Mouse (Mus musculus): ENCODE measurements around the gene Sbno2. TPM values are rescaled to one million over a fixed set of nuclear protein-coding genes. Genes with fewer than 3 reads are reported as not detected.

The Sbno2 gene
- total and polyA plus RNA-seq, 3 experiments = 38.5 to 120 (median 59.3) TPM

DNA sequence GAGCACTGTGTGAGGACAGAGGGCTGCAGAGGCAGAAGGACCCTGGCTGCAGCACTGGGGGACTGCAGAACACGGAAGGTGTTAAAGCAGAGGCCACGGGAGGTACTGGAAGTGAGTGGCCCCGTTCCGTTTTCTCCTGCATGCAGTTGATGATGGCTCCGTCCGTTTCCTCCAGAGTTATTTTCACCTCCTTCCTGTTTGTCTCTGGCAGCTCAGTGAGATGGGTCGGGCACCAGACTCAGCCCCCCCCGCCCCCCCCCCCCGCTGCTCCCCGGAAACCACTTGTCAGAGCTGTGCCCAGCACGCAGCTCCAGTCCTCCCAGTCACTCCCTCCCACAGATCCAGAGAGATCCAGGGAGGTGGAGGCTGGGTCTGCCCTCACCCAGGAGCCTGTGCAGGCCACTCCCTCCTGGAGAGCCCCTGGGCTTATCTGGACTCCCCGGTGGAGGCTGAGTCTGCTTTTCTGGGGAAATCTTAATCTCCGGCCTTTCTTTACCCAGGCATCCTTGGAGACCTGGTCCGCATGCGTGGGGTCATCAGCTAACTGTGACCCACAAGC, 86.6 kb downstream of the Sbno2 start:
- DNase-seq = no peak

DNA sequence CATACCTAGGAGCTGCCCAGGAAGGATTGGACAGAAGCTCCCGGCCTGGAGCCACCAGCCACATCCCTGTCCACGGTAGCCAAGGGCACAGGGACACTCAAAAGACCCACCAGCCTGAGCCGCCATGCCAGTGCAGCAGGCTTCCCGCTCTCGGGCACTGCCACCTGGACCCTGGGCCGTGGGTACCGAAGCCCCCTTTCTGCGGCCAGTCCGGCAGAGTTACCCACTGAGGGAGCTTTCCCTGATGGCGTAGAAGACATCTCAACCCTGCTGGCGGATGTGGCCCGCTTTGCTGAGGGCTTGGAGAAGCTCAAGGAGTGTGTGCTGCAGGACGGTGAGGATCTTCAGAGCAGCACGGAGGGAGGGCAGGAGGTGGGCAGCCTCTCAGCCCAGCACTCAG, 87.6 kb downstream of the Sbno2 start:
- DNase-seq = no peak

DNA sequence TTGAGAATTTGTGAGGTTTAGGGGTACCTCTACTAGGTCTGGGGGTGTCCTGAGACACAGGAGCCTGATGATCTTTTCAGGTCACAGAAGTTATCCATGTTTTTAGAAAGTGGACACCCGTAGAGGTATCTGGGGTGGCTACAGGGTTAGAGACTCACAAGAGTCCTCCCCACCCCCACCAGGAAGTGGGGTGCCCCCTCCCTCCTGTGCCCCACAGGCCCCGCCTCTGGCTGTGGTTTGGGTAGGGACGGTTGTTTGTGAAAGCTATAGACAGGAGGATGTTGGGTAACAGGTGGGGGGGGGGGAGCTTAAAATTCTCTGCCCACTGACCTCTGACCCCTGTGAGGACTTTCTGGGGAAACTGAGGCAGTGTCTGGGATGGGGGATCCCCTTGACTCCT, 88.0 kb downstream of the Sbno2 start:
- peak; percentile 44 for DNase-seq

DNA sequence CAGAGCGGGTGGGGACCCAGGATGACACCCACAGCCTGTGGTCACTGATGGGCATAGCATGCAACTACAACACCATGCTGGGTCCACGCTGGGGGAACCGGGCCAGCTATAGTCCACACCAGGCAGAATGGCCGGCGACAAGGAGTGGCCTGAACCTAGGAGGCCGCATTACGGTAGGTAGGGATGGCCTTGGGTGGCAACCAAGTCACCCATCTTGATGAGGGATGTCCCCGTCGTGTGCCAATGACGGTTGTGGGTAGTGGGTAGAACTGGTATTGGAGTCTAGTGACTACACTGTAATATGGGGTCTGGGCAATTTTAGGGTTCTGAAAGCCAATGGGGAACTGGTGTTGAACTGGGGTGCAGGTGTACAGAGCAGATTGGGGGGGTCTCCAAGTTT, 88.4 kb downstream of the Sbno2 start:
- DNase-seq = no peak

DNA sequence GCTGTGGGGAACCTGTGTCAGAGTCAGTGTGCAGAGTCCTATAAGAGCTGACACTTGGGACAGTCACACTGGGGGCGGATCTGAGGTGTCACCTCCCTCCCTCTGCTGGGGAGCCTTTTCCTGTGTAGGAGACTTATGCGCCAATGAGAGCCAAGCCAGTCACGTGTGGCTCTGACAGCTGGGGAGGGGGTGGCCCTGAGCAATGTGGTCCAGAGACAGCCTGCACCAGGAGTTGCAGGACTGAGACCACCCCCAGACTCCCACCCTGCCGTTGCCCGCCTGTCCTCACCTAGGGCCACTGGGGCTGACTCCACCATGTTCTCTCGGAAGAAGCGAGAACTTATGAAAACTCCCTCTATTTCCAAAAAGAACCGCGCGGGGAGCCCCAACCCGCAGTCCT, 88.9 kb downstream of the Sbno2 start, which contains the start of gene Arhgap45:
Gene Arhgap45 (plus strand): TSS at position 143 of the 400 bp plus-strand sequence.
- peak; percentile 36 for DNase-seq

DNA sequence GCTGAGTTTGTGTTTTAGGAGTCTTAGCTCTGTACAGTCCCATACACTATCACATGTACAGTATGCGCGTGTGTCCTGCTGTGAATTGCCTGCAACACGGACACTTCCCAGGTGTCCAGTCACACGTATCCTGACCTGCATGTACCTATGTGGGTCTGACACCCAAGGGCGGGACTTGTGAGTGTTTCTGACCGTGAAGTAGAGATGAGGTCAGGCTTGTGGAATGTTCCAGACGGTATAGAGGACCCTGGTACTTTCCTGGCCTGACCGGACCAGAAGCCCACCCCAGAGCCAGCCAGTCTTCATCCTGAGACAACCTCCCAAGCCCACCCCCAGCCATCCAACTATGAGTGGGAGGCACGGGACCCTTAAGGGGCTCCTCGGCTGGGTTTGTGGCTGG, 89.8 kb downstream of the Sbno2 start:
- no peak for DNase-seq

DNA sequence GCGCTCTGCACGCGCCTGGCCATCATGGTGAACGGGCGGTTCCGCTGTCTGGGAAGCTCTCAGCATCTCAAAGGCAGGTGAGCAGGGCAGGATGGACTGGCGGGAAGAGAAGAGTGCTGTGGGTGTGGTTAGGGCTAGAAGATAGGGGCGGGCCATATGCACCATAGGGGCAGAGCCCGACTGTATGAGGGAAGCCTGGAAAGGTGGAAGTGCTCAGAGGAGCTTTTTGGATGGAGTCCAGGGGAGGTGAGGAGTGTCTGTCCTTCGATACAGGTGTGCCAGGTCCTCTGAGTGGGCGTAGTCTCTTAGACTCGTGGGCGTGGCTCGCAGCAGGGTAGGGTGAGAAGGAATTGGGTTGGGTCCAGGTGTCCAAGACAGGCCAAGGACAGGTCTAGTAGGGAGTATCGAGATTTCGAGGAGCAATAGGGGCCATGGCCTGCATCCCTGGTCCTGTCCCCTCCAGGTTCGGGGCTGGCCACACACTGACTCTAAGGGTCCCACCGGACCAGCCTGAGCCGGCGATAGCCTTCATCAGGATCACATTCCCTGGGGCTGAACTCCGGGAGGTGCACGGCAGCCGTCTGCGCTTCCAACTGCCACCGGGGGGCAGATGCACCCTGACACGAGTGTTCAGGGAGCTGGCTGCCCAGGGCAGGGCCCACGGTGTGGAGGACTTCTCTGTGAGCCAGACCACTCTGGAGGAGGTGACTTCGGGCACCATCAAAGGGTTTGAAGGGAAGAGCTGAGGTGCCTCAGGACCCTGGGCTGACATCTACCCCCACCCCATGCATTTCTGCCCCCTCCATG, 90.7 kb downstream of the Sbno2 start:
- DNase-seq = no peak

DNA sequence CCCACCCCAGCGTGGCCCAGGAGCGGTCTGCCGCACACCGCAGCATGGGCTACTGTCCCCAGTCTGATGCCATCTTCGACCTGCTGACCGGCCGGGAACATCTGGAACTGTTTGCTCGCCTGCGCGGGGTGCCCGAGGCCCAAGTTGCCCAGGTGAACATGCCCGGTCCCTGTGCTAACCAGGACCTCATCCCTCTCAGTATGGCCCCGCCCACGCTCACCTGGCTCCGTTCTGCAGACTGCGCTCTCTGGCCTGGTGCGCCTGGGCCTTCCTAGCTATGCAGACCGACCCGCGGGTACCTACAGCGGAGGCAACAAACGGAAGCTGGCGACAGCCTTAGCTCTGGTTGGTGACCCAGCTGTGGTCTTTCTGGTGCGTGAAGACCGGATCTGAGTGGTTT, 91.8 kb downstream of the Sbno2 start:
- DNase-seq = no peak

DNA sequence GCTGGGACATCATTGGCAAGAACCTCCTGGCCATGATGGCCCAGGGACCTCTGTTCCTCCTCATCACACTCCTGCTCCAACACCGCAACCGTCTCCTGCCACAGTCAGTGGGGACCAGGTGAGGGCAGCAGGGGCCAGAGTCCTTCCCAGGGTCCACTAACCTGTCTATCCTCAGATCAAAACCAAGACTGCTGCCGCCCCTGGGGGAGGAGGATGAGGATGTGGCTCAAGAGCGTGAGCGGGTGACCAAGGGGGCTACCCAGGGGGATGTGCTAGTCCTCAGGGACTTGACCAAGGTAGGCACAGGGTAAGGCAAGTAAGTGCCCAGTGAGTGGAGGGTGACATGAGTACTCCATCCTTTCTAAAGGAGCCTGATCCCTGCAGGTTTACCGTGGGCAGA, 93.6 kb downstream of the Sbno2 start:
- DNase-seq = no peak

Other genes starting within 250 kb of the Sbno2 start
Only the 30 nearest of the 34 such genes appear.
- gene Elane, start 219.3 kb downstream of the Sbno2 start, total RNA-seq (2021) = under 1 TPM; 0.49 to 0.79 TPM
- gene Elane, start 219.3 kb downstream of the Sbno2 start, polyA plus RNA-seq (2012; rRNA removed) = 0.34 and 1.1 TPM in 2 replicates
- gene Cfd, start 214.7 kb downstream of the Sbno2 start, total RNA-seq (2021) = 1,000 to 10,000 TPM; 2,358 to 4,405 TPM
- 4,988 and 13,425 TPM in 2 replicates for gene Cfd, start 214.7 kb downstream of the Sbno2 start, polyA plus RNA-seq (2012; rRNA removed)
- 10 to 100 TPM; 38.4 to 43.0 TPM for gene Med16, start 196.6 kb downstream of the Sbno2 start, total RNA-seq (2021)
- 126 and 132 TPM in 2 replicates for gene Med16, start 196.6 kb downstream of the Sbno2 start, polyA plus RNA-seq (2012; rRNA removed)
- not detected for gene Gm26602, start 194.7 kb downstream of the Sbno2 start, total RNA-seq (2021)
- not detected in 2 replicates for gene Gm26602, start 194.7 kb downstream of the Sbno2 start, polyA plus RNA-seq (2012; rRNA removed)
- 1 to 10 TPM; 1.4 TPM for gene Kiss1r, start 188.6 kb downstream of the Sbno2 start, total RNA-seq (2021)
- 11.8 and 15.1 TPM in 2 replicates for gene Kiss1r, start 188.6 kb downstream of the Sbno2 start, polyA plus RNA-seq (2012; rRNA removed)
- 10 to 100 TPM; 87.8 to 93.5 TPM for gene R3hdm4, start 184.4 kb downstream of the Sbno2 start, total RNA-seq (2021)
- 197 and 231 TPM in 2 replicates for gene R3hdm4, start 184.4 kb downstream of the Sbno2 start, polyA plus RNA-seq (2012; rRNA removed)
- gene Arid3a, start 178.5 kb downstream of the Sbno2 start, total RNA-seq (2021) = 1 to 10 TPM; 4.6 to 6.5 TPM
- gene Arid3a, start 178.5 kb downstream of the Sbno2 start, polyA plus RNA-seq (2012; rRNA removed) = 5.9 and 9.1 TPM in 2 replicates
- 10 to 100 TPM; 29.4 to 31.5 TPM for gene Wdr18, start 145.4 kb downstream of the Sbno2 start, total RNA-seq (2021)
- 66.1 and 66.8 TPM in 2 replicates for gene Wdr18, start 145.4 kb downstream of the Sbno2 start, polyA plus RNA-seq (2012; rRNA removed)
- gene Grin3b, start 134.9 kb downstream of the Sbno2 start, total RNA-seq (2021) = under 1 TPM in 1 of 2 experiments, not detected in 1; 0.31 TPM
- gene Grin3b, start 134.9 kb downstream of the Sbno2 start, polyA plus RNA-seq (2012; rRNA removed) = 0.09 and 0.17 TPM in 2 replicates
- 100 to 1,000 TPM; 142 to 143 TPM for gene Tmem259, start 121.2 kb downstream of the Sbno2 start, total RNA-seq (2021)
- 619 and 624 TPM in 2 replicates for gene Tmem259, start 121.2 kb downstream of the Sbno2 start, polyA plus RNA-seq (2012; rRNA removed)
- 10 to 100 TPM; 29.5 to 50.1 TPM for gene Cnn2, start 117.0 kb downstream of the Sbno2 start, total RNA-seq (2021)
- gene Cnn2, start 117.0 kb downstream of the Sbno2 start, polyA plus RNA-seq (2012; rRNA removed) = 53.0 and 58.8 TPM in 2 replicates
- 10 to 100 TPM; 18.4 to 22.9 TPM for gene Abca7, start 109.1 kb downstream of the Sbno2 start, total RNA-seq (2021)
- 28.6 TPM in 2 replicates for gene Abca7, start 109.1 kb downstream of the Sbno2 start, polyA plus RNA-seq (2012; rRNA removed)
- 1 to 10 TPM; 3.9 to 6.7 TPM for gene Arhgap45, start 88.9 kb downstream of the Sbno2 start, total RNA-seq (2021)
- 11.0 and 14.6 TPM in 2 replicates for gene Arhgap45, start 88.9 kb downstream of the Sbno2 start, polyA plus RNA-seq (2012; rRNA removed)
- 100 to 1,000 TPM in 1 of 2 experiments, 10 to 100 TPM in 1; 97.3 to 106 TPM for gene Polr2e, start 65.8 kb downstream of the Sbno2 start, total RNA-seq (2021)
- gene Polr2e, start 65.8 kb downstream of the Sbno2 start, polyA plus RNA-seq (2012; rRNA removed) = 111 and 122 TPM in 2 replicates
- 1,000 to 10,000 TPM; 1,287 to 1,377 TPM for gene Gpx4, start 58.4 kb downstream of the Sbno2 start, total RNA-seq (2021)
- 1,827 and 2,443 TPM in 2 replicates for gene Gpx4, start 58.4 kb downstream of the Sbno2 start, polyA plus RNA-seq (2012; rRNA removed)
- 100 to 1,000 TPM; 153 to 156 TPM for gene Stk11, start 10.2 kb upstream of the Sbno2 start, total RNA-seq (2021)
- gene Stk11, start 10.2 kb upstream of the Sbno2 start, polyA plus RNA-seq (2012; rRNA removed) = 151 and 159 TPM in 2 replicates
- 100 to 1,000 TPM; 654 to 778 TPM for gene Atp5d, start 33.1 kb upstream of the Sbno2 start, total RNA-seq (2021)
- gene Atp5d, start 33.1 kb upstream of the Sbno2 start, polyA plus RNA-seq (2012; rRNA removed) = 5,895 and 6,727 TPM in 2 replicates
- 100 to 1,000 TPM in 1 of 2 experiments, 10 to 100 TPM in 1; 74.5 to 118 TPM for gene Cbarp, start 35.3 kb upstream of the Sbno2 start, total RNA-seq (2021)
- gene Cbarp, start 35.3 kb upstream of the Sbno2 start, polyA plus RNA-seq (2012; rRNA removed) = 84.3 and 84.6 TPM in 2 replicates
- gene Midn, start 42.7 kb upstream of the Sbno2 start, total RNA-seq (2021) = 100 to 1,000 TPM in 1 of 2 experiments, 10 to 100 TPM in 1; 75.8 to 115 TPM
- 233 and 269 TPM in 2 replicates for gene Midn, start 42.7 kb upstream of the Sbno2 start, polyA plus RNA-seq (2012; rRNA removed)
- gene Cirbp, start 60.4 kb upstream of the Sbno2 start, total RNA-seq (2021) = 10 to 100 TPM; 30.6 to 77.0 TPM
- gene Cirbp, start 60.4 kb upstream of the Sbno2 start, polyA plus RNA-seq (2012; rRNA removed) = 108 and 152 TPM in 2 replicates
- 10 to 100 TPM; 14.0 to 21.7 TPM for gene 1600002K03Rik, start 67.4 kb upstream of the Sbno2 start, total RNA-seq (2021)
- gene 1600002K03Rik, start 67.4 kb upstream of the Sbno2 start, polyA plus RNA-seq (2012; rRNA removed) = 25.9 and 34.5 TPM in 2 replicates
- gene Efna2, start 73.9 kb upstream of the Sbno2 start, total RNA-seq (2021) = 1 to 10 TPM; 1.8 to 5.2 TPM
- gene Efna2, start 73.9 kb upstream of the Sbno2 start, polyA plus RNA-seq (2012; rRNA removed) = 10.2 and 15.6 TPM in 2 replicates
- 10 to 100 TPM; 13.5 to 24.4 TPM for gene Mum1, start 120.9 kb upstream of the Sbno2 start, total RNA-seq (2021)
- 23.0 and 24.6 TPM in 2 replicates for gene Mum1, start 120.9 kb upstream of the Sbno2 start, polyA plus RNA-seq (2012; rRNA removed)
- 100 to 1,000 TPM; 295 to 337 TPM for gene Ndufs7, start 143.6 kb upstream of the Sbno2 start, total RNA-seq (2021)
- 1,122 and 1,204 TPM in 2 replicates for gene Ndufs7, start 143.6 kb upstream of the Sbno2 start, polyA plus RNA-seq (2012; rRNA removed)
- 100 to 1,000 TPM; 246 to 281 TPM for gene Gamt, start 155.4 kb upstream of the Sbno2 start, total RNA-seq (2021)
- 820 and 833 TPM in 2 replicates for gene Gamt, start 155.4 kb upstream of the Sbno2 start, polyA plus RNA-seq (2012; rRNA removed)
- 100 to 1,000 TPM in 1 of 2 experiments, 10 to 100 TPM in 1; 72.1 to 101 TPM for gene Dazap1, start 155.9 kb upstream of the Sbno2 start, total RNA-seq (2021)
- 102 and 119 TPM in 2 replicates for gene Dazap1, start 155.9 kb upstream of the Sbno2 start, polyA plus RNA-seq (2012; rRNA removed)
- gene Rps15, start 186.9 kb upstream of the Sbno2 start, total RNA-seq (2021) = 1,000 to 10,000 TPM; 1,320 to 1,332 TPM
- 1,020 and 1,031 TPM in 2 replicates for gene Rps15, start 186.9 kb upstream of the Sbno2 start, polyA plus RNA-seq (2012; rRNA removed)
- 1 to 10 TPM in 1 of 2 experiments, under 1 TPM in 1; 0.72 to 3.0 TPM for gene Apc2, start 190.4 kb upstream of the Sbno2 start, total RNA-seq (2021)
- gene Apc2, start 190.4 kb upstream of the Sbno2 start, polyA plus RNA-seq (2012; rRNA removed) = 2.5 and 4.0 TPM in 2 replicates
- 10 to 100 TPM; 21.6 to 32.5 TPM for gene 2310011J03Rik, start 215.0 kb upstream of the Sbno2 start, total RNA-seq (2021)
- gene 2310011J03Rik, start 215.0 kb upstream of the Sbno2 start, polyA plus RNA-seq (2012; rRNA removed) = 57.0 and 61.7 TPM in 2 replicates
- 1 to 10 TPM; 1.8 to 3.4 TPM for gene Pcsk4, start 223.9 kb upstream of the Sbno2 start, total RNA-seq (2021)
- gene Pcsk4, start 223.9 kb upstream of the Sbno2 start, polyA plus RNA-seq (2012; rRNA removed) = 15.9 and 19.6 TPM in 2 replicates

All from adrenal gland, adult 2 months (tissue).